Mouse (Mus musculus) E14TG2a.4 (cell line): ENCODE data around the gene Chmp3.

Experiments used
- CTCF ChIP-seq: conservative IDR thresholded peaks from 2 replicates; pipeline ENCODE4 v1.5.1; 2014; ENCODE audit warnings: low read length
- NANOG ChIP-seq: IDR thresholded peaks from 2 replicates; pipeline ENCODE4 v1.6.1; 2014; ENCODE audit warnings: borderline replicate concordance, low read length, mixed read lengths
- POU5F1 ChIP-seq: IDR thresholded peaks from 2 replicates; pipeline ENCODE4 v1.6.1; 2014; ENCODE audit warnings: low read length, borderline replicate concordance

DNA sequence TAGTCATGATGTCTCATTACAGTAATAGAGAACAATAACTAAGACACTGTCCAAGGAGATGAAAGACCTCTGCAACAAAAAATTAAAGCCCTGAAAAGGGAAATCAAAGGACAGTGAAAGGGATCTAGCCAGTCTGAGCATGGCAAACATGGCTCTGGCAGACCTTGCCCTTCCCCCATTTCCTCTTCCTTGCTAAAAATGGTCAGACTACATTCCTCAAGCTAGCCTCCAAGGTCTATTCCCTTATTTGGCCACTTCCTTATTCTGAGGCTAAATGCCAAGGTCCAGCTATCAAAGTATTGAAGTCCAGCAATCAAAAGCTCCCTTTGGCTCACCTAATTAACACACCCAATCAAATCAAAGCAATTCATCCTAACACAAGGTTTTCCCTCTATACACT, 6.3 kb upstream of the Chmp3 start:
- TF ChIP-seq CTCF (no peak), POU5F1 (no peak), NANOG (no peak)
